Mouse (Mus musculus) myocyte (in vitro differentiated cells): ENCODE data around the gene Kif1b.

ENCODE experiments used
- CEBPB ChIP-seq: IDR thresholded peaks from 2 replicates; pipeline ENCODE4 v1.6.1; 2011; ENCODE audit warnings: mild to moderate bottlenecking, moderate library complexity; ENCODE audit not compliant: poor library complexity, insufficient read depth, severe bottlenecking
- E2F4 ChIP-seq: IDR thresholded peaks from one replicate; pipeline ENCODE4 v1.6.1; 2011; ENCODE audit warnings: mild to moderate bottlenecking, control low read depth, moderate library complexity; ENCODE audit not compliant: insufficient read depth
- MYOD1 ChIP-seq, 3 experiments: IDR thresholded peaks; one replicate each; pipeline ENCODE4 v1.6.1; 2011; ENCODE audit warnings: control low read depth in 2 of 3, low read depth in 2 of 3, mild to moderate bottlenecking in 2 of 3, moderate library complexity in 1 of 3; ENCODE audit not compliant: insufficient read length in 2 of 3, control insufficient read depth in 1 of 3
- POLR2A ChIP-seq: IDR thresholded peaks from one replicate; pipeline ENCODE4 v1.6.1; 2011; ENCODE audit warnings: low read depth, mild to moderate bottlenecking, control low read depth, moderate library complexity; ENCODE audit not compliant: insufficient read length
- POLR2AphosphoS2 ChIP-seq: IDR thresholded peaks from one replicate; pipeline ENCODE4 v1.6.1; 2011; ENCODE audit warnings: low read depth, control low read depth; ENCODE audit not compliant: insufficient read length
- REST ChIP-seq: IDR thresholded peaks from one replicate; pipeline ENCODE4 v1.6.1; 2011; ENCODE audit warnings: mild to moderate bottlenecking, control low read depth, moderate library complexity; ENCODE audit not compliant: insufficient read depth, insufficient read length
- SRF ChIP-seq: IDR thresholded peaks from one replicate; pipeline ENCODE4 v1.6.1; 2011; ENCODE audit warnings: low read depth; ENCODE audit not compliant: control insufficient read depth, insufficient read length
- TCF12 ChIP-seq: IDR thresholded peaks from one replicate; pipeline ENCODE4 v1.6.1; 2011; ENCODE audit warnings: mild to moderate bottlenecking, control low read depth; ENCODE audit not compliant: poor library complexity, insufficient read depth, severe bottlenecking
- TCF3 ChIP-seq: IDR thresholded peaks from one replicate; pipeline ENCODE4 v1.6.1; 2011; ENCODE audit warnings: low read depth, control low read depth; ENCODE audit not compliant: insufficient read length
- USF1 ChIP-seq: IDR thresholded peaks from one replicate; pipeline ENCODE4 v1.6.1; 2011; ENCODE audit warnings: low read depth, mild to moderate bottlenecking, control low read depth, moderate library complexity

DNA sequence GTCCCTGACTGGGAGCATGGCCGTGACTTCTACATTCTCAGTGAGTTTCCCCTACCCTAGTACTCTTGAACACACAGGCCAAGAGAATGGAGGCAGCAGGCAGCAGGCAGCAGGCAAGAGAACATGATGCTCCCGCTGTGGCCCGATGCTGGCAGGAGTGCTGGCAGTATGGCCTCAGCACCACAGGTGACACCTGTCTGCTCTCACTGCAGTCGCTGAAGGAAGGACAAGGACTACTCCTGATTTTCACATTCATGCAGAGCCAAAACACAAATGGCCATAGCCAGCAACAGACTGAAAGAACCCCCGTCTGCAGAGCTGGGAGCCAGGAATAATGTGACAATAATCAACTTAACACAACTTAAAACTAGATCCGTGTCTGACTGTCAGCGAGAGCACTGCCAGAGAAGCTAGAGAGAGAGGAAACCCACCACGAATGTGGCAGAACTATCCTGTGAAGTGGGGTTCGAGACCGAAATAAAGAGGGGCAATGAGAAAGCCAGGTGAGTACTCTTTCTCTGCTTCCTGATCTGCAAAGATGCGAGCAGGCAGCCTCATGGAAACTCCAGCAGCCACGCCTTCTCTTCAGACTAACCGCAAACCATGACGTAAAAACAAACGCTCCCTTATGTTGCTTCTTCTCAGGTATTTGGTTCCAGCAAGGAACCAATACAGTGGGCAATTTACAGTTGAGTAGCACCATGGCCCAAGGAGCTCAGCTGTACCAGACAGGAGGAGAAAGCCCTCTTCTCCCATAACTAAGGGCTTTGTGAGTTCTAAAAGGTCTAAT lies 50.8 kb downstream of the Kif1b start:
- TF ChIP-seq TCF12 (no peak), POLR2A (no peak), E2F4 (no peak), TCF3 (no peak), MYOD1 (IDR thresholded peaks at IDR 0.05; ENCODE audit: control insufficient read depth in 1 of 3, insufficient read length in 2 of 3, low read depth in 2 of 3) (peak in 2 of 3 experiments; percentile 4 to 11), CEBPB (no peak), SRF (no peak), POLR2AphosphoS2 (no peak), USF1 (no peak), REST (no peak)
